Mouse (Mus musculus) embryonic fibroblast, embryonic 13.5 days (primary cell): Measurements from ENCODE around the gene Tyw3.

ENCODE experiments used
- CTCF ChIP-seq: IDR thresholded peaks from 2 replicates; pipeline ENCODE4 v1.5.1; 2011; ENCODE audit warnings: mild to moderate bottlenecking, control low read depth, low read length, moderate library complexity, borderline replicate concordance; ENCODE audit not compliant: insufficient read depth
- POLR2A ChIP-seq: IDR thresholded peaks from 2 replicates; pipeline ENCODE4 v1.6.1; 2011; ENCODE audit warnings: low read depth, mild to moderate bottlenecking, control low read depth, low read length, moderate library complexity

GRCm38 (mm10) chr3:154602141-154602540, 5.2 kb upstream of the Tyw3 start:
- TF ChIP-seq CTCF (no peak), POLR2A (no peak)
